Mouse (Mus musculus) liver, postnatal 0 days (tissue): Measurements from ENCODE around the gene Zdhhc17.

Experiments
- CTCF ChIP-seq: sonication (generic); IDR thresholded peaks from 2 replicates; pipeline ENCODE4 v1.5.1; 2016; ENCODE audit warnings: antibody characterized with exemption, low read depth
- EP300 ChIP-seq: IDR thresholded peaks from 2 replicates; pipeline ENCODE4 v1.6.1; 2016; ENCODE audit warnings: antibody characterized with exemption, low read depth, mild to moderate bottlenecking

DNA sequence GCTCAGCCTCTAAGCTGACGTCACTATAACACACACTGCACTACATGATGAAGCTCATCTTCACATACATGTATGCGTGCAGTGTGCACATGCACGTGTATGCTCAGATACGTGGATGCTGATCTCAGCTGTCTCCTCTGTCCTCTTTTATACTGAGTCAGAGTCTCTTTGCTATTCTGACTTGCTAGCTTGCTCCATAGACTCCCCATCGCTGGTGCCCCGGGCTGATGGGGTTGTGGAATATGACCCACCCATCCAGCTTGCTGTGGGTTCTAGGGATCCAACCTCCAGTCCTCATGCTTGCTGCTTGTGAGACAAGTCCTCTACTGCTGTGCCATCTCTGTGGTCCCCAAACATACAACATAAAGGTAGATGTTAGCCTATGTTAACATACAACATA, 51.1 kb downstream of the Zdhhc17 start:
- TF ChIP-seq EP300 (no peak), CTCF (no peak)
